Mouse (Mus musculus) midbrain, embryonic 15.5 days (tissue): ENCODE results near the gene Bex3. TPM values are rescaled to one million over a fixed set of nuclear protein-coding genes. Genes with fewer than 3 reads are reported as not detected.
A peak's percentile ranks its signal among the peaks of the same experiment; 100 is the strongest.
"Not testable (repeated sequence)": the region's sequence is repeated elsewhere in the genome, so short reads cannot be mapped to it uniquely, and the experiment has no call there.

Source experiments
- ATAC-seq: fragments of 200-750 bp; cut with Nextera tagmentation; replicated peaks from 2 replicates; pipeline ENCODE4 v1.8.0; 2017; ENCODE audit warnings: moderate TSS enrichment
- H3K27ac ChIP-seq: fragments of 300-500 bp; sonication (generic); 2 replicates; pipeline ENCODE4 v1.5.1; 2015; ENCODE audit warnings: mild to moderate bottlenecking, inconsistent platforms
- H3K27me3 ChIP-seq: fragments of 300-500 bp; sonication (generic); replicated peaks from 2 replicates; pipeline ENCODE4 v1.6.1; 2015; ENCODE audit warnings: inconsistent platforms
- H3K36me3 ChIP-seq: fragments of 300-500 bp; sonication (generic); replicated peaks from 2 replicates; pipeline ENCODE4 v1.6.1; 2015; ENCODE audit warnings: inconsistent platforms
- H3K4me1 ChIP-seq: fragments of 300-500 bp; sonication (generic); 2 replicates; pipeline ENCODE4 v1.6.1; 2015; ENCODE audit warnings: inconsistent platforms
- H3K4me2 ChIP-seq: fragments of 300-500 bp; sonication (generic); 2 replicates; pipeline ENCODE4 v1.6.1; 2015; ENCODE audit warnings: inconsistent platforms, mild to moderate bottlenecking, moderate library complexity
- H3K4me3 ChIP-seq: fragments of 300-500 bp; sonication (generic); 2 replicates; pipeline ENCODE4 v1.5.1; 2015; ENCODE audit warnings: mild to moderate bottlenecking, inconsistent platforms
- H3K9ac ChIP-seq: fragments of 300-500 bp; sonication (generic); 2 replicates; pipeline ENCODE4 v1.6.1; 2015; ENCODE audit warnings: mild to moderate bottlenecking, inconsistent platforms
- H3K9me3 ChIP-seq: fragments of 300-500 bp; sonication (generic); 2 replicates; pipeline ENCODE4 v1.6.1; 2016; ENCODE audit warnings: inconsistent platforms
- WGBS: fragments of 180-500 bp; shearing (Covaris S2); methylation state at CpG from one replicate; pipeline ENCODE4 v1.1.7; 2015; ENCODE audit warnings: mixed read lengths; 5-methylcytosine and 5-hydroxymethylcytosine counted together
- polyA plus RNA-seq: library from polyadenylated mRNA; unstranded; fragments of >200 nt; fragmentation: Nextera tagmentation; extraction: Ambion mirVana; gene quantifications from 2 replicates; pipeline ENCODE4 v1.2.1, GENCODE M21; 2015

The Bex3 gene
- polyA plus RNA-seq, 1 experiment from 2014 or later, result 659 TPM

DNA sequence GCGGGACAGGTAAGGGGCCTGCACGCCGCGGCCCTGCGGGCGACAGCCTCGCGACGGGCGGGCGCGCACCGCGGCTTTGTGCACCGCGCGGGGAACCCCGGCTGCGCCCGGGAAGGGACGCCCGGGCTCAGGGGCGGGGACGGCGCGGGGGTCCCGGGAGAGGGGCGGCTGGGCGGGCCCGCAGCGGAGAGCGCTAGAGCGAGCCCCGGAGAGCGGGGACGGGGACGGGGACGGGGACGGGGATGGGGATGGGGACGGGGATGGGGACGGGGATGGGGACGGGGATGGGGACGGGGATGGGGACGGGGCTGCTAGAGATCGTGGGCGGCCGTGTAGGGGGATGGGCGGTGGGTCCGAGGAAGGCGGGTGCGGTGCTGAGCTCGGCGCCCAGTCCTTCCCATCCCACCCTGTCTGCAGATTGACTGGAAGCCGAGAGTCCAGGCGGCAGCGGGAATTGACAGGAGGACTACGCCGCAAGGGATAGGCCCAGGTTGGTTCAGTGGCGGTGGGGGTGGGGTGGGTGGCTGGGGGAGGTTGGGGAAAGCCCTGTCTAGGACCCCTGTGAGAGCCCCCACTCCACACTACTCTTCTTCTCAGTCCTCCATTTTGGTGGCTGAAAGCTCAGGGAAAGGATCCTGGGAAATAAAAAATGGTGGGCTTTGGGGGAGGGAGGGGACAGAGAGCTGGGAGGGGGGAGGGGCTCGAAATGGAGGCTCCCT is 499 bp downstream of the Bex3 start:
- not testable (repeated sequence) for H3K9me3 ChIP-seq, H3K27me3 ChIP-seq, H3K36me3 ChIP-seq
- H3K4me3 ChIP-seq, result peak overlapping the region; percentile 47
- peak overlapping the region; percentile 76 for H3K27ac ChIP-seq
- peak overlapping the region; percentile 37; the same call in 1 of the 2 replicates for H3K9ac ChIP-seq
- WGBS, result 26% methylated on average over 14 of the region's 60 CpGs
- peak; percentile 72 for ATAC-seq
- H3K4me1 ChIP-seq, result peaks cover 13% of the 10 kb centered on the region
- peak overlapping the region; percentile 54 for H3K4me2 ChIP-seq

DNA sequence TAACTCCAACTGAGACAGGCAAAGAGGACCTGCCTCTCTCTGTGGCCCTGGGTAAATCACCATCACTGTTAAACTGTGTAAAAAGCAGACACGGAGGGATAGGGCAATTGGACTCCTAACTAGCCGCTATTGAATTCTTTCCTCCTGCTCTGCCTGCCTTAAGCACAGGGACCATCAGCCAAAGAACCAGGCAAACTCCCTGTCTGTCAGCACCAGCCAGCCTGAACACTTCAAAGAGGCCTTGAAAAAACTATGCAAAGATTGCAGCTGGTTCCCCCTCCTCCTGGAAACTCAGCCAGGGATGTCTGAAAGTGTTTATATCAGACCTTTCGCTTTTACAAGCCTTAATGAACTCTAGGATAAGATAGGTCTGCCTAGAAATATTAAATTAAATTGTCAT is 4.5 kb downstream of the Bex3 start:
- WGBS, result 26% methylated on average over 3 of the region's 3 CpGs
- no peaks in the 10 kb centered on the region for H3K36me3 ChIP-seq
- no peak overlapping the region for H3K4me2 ChIP-seq
- H3K27ac ChIP-seq, result 0 out of 2 replicates have a peak overlapping the region, but pooled peaks have one; percentile 34
- no peak overlapping the region for H3K4me3 ChIP-seq
- no peak for ATAC-seq
- H3K27me3 ChIP-seq, result 0 out of 2 replicates have a peak, but pooled peaks cover 4% of the 10 kb centered on the region
- H3K9me3 ChIP-seq, result no peaks in the 10 kb centered on the region
- H3K9ac ChIP-seq, result no peak overlapping the region
- peaks cover 13% of the 10 kb centered on the region for H3K4me1 ChIP-seq

DNA sequence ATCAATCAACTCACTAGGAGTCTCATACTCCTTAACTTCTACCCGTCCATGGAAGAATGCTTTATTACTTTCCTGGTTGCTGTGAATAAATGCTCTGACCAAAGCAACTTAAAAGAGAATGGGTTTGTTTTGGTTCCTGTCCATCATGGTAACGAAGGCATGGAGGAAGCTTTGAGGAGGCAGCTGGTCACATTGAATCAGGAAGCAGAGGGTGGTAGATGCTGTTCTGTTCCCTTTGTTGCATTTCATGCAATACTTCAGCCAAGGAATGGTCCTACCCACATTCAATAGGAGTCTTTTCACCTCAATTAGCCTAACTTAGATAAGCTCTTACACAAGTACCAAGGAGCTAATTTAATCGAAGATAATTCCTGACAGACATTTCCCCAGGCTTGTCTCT is 5.3 kb downstream of the Bex3 start:
- no peak overlapping the region for H3K27ac ChIP-seq
- H3K9me3 ChIP-seq, result no peaks in the 10 kb centered on the region
- 33% methylated on average over 3 of the region's 3 CpGs for WGBS
- no peak overlapping the region for H3K9ac ChIP-seq
- no peak overlapping the region for H3K4me3 ChIP-seq
- H3K4me2 ChIP-seq, result no peak overlapping the region
- peaks cover 13% of the 10 kb centered on the region for H3K4me1 ChIP-seq
- H3K27me3 ChIP-seq, result 0 out of 2 replicates have a peak, but pooled peaks cover 4% of the 10 kb centered on the region
- no peak for ATAC-seq
- no peaks in the 10 kb centered on the region for H3K36me3 ChIP-seq

DNA sequence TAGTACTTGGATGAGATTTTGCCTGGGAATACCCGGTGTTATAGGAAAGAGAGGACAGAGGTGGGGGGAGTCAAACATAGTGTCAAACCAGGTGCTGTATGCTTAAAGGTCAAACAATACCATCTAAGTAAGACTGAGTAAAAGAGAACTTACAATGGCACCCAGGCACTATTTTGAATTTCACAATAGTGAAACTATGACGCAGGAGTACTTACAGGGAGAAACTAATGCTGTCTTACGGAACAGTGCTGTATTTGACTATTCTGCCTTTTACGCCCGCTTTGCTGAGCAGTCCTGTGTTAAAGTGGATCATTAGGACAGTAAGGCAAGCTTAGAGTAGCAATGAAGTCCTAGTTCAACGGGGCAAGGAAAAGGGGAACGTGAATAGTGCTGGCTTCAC is 7.5 kb downstream of the Bex3 start:
- H3K4me2 ChIP-seq, result no peak overlapping the region
- no peaks in the 10 kb centered on the region for H3K36me3 ChIP-seq
- no peak overlapping the region for H3K27ac ChIP-seq
- no peak overlapping the region for H3K4me3 ChIP-seq
- no peaks in the 10 kb centered on the region; the same call in 1 of the 2 replicates for H3K4me1 ChIP-seq
- no peak for ATAC-seq
- H3K27me3 ChIP-seq, result 0 out of 2 replicates have a peak, but pooled peaks cover 4% of the 10 kb centered on the region
- H3K9me3 ChIP-seq, result no peaks in the 10 kb centered on the region
- no peak overlapping the region for H3K9ac ChIP-seq
- 84% methylated on average over 7 of the region's 7 CpGs for WGBS

DNA sequence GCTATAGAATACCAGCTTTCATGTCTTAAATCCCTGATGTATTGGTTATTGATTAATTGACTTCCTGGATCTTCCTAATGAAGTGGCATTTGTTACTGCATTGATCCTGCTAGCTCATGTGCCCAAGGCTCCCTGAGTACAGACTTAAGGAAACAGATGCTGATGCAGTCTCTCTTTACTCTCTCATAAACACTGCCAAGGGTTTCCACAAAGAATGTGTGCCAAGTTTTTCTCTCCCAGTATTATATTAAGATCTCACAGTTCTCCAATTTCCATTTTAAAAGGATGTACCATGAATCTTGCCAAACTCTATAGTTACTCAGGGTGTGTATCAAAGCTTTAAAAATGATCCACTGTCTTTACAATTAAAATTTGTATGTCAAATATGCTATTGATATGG is 8.3 kb downstream of the Bex3 start:
- ATAC-seq, result no peak
- Histone ChIP-seq H3K4me3 (no peak overlapping the region), H3K27me3 (0 out of 2 replicates have a peak, but pooled peaks cover 4% of the 10 kb centered on the region), H3K4me2 (no peak overlapping the region), H3K4me1 (no peaks in the 10 kb centered on the region), H3K9me3 (no peaks in the 10 kb centered on the region), H3K27ac (no peak overlapping the region), H3K9ac (no peak overlapping the region), H3K36me3 (no peaks in the 10 kb centered on the region)

DNA sequence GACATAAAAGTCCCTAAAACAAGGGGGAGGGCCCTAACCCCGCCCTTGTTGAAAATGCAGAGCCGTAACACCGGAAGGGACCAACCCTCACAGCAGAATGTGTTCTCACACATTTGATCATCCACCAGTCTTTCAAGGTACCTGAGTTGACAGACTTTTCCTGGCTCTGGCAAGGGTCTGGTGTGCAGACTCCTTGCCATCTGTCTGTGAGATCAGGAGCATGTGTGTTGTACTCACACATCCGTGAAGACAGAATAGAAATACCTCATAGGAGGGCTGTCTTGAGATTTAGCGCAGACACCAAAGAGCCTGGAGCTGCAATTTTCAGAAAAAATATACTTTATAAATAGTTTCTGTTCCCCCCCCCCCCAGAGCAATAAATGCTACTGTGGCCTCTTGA is 9.4 kb downstream of the Bex3 start:
- H3K4me1 ChIP-seq, result no peaks in the 10 kb centered on the region
- H3K27ac ChIP-seq, result no peak overlapping the region
- H3K9ac ChIP-seq, result no peak overlapping the region
- no peak overlapping the region for H3K4me2 ChIP-seq
- no peak overlapping the region for H3K4me3 ChIP-seq
- ATAC-seq, result no peak
- H3K27me3 ChIP-seq, result 0 out of 2 replicates have a peak, but pooled peaks cover 4% of the 10 kb centered on the region
- no peaks in the 10 kb centered on the region for H3K36me3 ChIP-seq
- WGBS, result 82% methylated on average over 5 of the region's 5 CpGs
- no peaks in the 10 kb centered on the region for H3K9me3 ChIP-seq

DNA sequence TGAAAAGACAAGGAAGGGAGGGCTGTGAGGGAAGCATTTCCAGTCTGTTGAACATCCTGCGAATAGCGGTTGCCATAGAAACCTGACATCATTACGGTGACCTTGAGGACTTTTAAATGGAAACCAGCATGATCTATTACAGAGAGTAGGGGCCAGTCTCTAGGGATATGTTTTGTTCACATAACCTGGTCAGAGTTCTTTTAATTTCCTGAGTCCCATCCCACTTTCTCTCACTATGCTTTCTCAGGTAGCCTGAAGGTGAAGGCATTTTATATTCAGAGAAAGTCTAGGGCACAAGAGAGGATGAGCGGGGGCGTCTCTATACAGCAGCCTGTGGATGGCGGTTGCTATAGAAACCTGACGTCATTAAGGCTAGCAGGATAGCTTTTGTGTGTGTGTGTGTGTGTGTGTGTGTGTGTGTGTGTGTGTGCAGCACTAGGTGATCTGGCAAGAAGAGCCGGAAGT is 20.8 kb downstream of the Bex3 start:
- WGBS, result 32% methylated on average over 8 of the region's 8 CpGs
- H3K9ac ChIP-seq, result no peak overlapping the region
- H3K4me3 ChIP-seq, result 0 out of 2 replicates have a peak overlapping the region, but pooled peaks have one; percentile 18
- no peaks in the 10 kb centered on the region for H3K27me3 ChIP-seq
- H3K9me3 ChIP-seq, result no peaks in the 10 kb centered on the region
- H3K4me2 ChIP-seq, result peak overlapping the region; percentile 37
- H3K4me1 ChIP-seq, result no peaks in the 10 kb centered on the region
- no peaks in the 10 kb centered on the region for H3K36me3 ChIP-seq
- peak overlapping the region; percentile 83 for H3K27ac ChIP-seq
- ATAC-seq, result peak; percentile 99

DNA sequence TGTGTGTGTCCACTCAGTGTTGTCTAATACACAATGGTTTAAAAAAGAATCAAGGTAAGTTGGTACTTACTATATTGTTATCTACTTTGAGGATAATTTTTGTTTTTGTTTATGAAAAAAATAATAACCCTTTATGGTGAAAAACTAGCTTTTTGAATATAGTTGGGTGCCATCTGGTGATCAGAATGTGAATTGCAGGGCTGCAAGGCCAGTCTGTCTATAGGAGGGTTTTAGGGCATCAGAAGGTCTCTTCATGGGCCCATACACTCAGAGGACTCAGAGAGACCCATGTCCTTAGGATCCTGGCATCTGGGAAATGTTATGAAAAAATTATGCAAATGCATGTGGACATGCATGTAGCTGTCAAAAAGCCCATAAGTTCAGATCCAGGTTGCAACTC is 34.2 kb downstream of the Bex3 start:
- H3K36me3 ChIP-seq, result no peaks in the 10 kb centered on the region
- H3K27ac ChIP-seq, result no peak overlapping the region
- H3K9me3 ChIP-seq, result no peaks in the 10 kb centered on the region
- no peak for ATAC-seq
- no peak overlapping the region for H3K4me2 ChIP-seq
- H3K4me3 ChIP-seq, result no peak overlapping the region
- no peaks in the 10 kb centered on the region for H3K27me3 ChIP-seq
- no peaks in the 10 kb centered on the region for H3K4me1 ChIP-seq
- no peak overlapping the region for H3K9ac ChIP-seq

DNA sequence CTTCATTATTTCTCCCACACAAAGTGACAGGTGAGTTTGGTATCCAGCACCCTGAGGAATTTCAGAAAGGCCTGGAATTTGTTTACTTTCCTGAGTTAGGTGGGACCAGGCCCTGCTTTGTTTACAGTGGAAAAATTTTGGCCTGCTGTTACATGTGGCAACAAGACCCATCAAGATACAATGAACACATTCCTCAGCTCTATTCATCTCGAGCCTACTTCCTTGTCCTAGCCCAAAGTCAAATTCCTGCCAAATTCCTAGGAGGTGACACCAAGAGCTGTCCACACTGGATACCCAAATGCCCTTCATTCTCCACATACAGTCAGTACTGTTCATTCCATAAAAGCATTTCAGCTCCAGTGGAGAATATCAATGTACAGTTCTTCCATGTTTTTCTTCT is 36.1 kb downstream of the Bex3 start:
- no peaks in the 10 kb centered on the region for H3K9me3 ChIP-seq
- 31% methylated on average over 1 of the region's 1 CpGs for WGBS
- no peaks in the 10 kb centered on the region for H3K36me3 ChIP-seq
- H3K9ac ChIP-seq, result no peak overlapping the region
- H3K4me1 ChIP-seq, result no peaks in the 10 kb centered on the region
- ATAC-seq, result no peak
- no peak overlapping the region for H3K4me2 ChIP-seq
- no peaks in the 10 kb centered on the region for H3K27me3 ChIP-seq
- H3K4me3 ChIP-seq, result no peak overlapping the region
- H3K27ac ChIP-seq, result no peak overlapping the region

DNA sequence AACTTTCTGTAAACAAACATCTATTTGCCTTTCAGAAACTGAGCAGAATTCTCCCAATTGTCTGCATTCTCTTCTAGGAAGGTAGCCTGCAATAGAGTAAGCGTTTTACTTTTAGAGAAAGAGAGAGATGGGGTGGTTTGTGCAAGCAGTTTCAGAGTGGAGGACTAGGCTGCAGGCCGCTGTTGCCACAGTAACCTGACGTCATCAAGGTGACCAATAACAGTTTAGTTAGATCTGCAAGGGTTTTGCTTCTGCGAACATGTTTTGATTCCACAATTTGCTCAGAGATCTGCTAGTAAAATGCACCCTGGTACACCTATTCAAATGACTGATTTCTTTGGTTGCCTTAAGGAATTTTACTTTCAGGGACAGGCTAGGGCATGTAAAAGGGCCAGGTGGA is 43.2 kb downstream of the Bex3 start:
- Histone ChIP-seq H3K27me3 (no peaks in the 10 kb centered on the region), H3K9ac (no peak overlapping the region), H3K9me3 (no peaks in the 10 kb centered on the region), H3K4me2 (peak overlapping the region; percentile 39), H3K27ac (peak overlapping the region; percentile 79), H3K4me1 (peaks cover 4% of the 10 kb centered on the region; the same call in 1 of the 2 replicates), H3K4me3 (no peak overlapping the region), H3K36me3 (no peaks in the 10 kb centered on the region)
- WGBS, result 38% methylated on average over 4 of the region's 4 CpGs
- ATAC-seq, result peak; percentile 94

DNA sequence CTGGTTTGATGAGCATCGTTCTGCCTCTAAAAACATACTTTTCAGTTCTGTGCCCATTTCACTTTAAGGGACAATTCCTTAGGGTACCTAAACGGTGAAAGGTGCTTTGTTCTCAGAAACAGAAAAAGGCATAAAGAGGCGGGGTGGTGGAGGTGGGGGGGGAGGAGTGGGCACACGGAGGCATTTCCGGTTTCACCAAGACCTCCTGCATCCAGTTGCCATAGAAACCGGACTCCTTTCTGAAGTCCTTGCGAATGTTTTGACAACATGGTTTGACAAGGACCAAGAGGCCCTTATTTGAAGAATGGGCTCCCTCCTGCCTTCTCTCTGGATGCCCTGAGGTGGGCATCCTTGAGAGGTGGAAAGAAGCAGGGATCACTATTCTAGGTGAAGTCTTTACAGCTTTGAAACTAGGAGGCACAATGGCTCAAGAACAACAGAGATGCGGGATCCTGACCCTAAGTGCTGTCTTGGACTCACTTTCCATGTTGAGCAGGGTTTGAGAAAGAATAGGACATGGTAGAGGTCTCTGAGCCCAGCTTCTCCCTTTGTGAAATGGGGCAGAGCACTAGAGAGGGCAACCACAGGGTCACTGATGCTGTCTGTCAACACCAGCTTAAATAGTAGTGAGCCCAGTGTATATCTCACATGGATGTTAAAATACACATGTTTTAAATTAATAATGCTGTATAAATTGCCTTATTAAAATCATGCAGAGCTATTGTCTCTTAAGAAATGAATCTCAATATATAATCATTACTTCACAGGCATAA is 43.9 kb downstream of the Bex3 start:
- Histone ChIP-seq H3K4me3 (no peak overlapping the region), H3K9ac (no peak overlapping the region)
- WGBS, result 33% methylated on average over 8 of the region's 8 CpGs

DNA sequence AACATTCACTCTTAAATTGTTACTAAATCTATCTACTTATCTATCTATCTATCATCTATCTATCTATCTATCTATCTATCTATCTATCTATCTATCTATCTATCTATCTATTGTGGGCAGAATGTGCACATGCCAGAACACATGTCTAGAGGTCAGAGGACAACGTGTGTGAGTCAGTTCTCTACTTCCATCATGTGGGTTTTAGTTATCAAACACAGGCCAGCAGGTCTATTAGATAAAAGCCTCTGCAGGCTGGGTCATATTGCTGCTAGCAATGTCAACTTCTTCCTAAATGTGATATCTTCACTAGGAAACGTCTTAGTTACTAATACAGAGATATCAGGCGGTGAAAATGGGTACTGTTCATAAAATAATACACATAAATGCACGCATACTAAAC is 49.9 kb downstream of the Bex3 start:
- Histone ChIP-seq H3K9me3 (no peaks in the 10 kb centered on the region), H3K4me3 (no peak overlapping the region), H3K4me2 (no peak overlapping the region), H3K36me3 (no peaks in the 10 kb centered on the region), H3K4me1 (no peaks in the 10 kb centered on the region), H3K9ac (no peak overlapping the region), H3K27ac (no peak overlapping the region), H3K27me3 (no peaks in the 10 kb centered on the region)
- ATAC-seq, result no peak
- WGBS, result 71% methylated on average over 4 of the region's 4 CpGs

More for the DNA sequence above, 43.9 kb downstream of the Bex3 start:
- Histone ChIP-seq H3K36me3 (no peaks in the 10 kb centered on the region), H3K27me3 (no peaks in the 10 kb centered on the region), H3K4me1 (peaks cover 4% of the 10 kb centered on the region; the same call in 1 of the 2 replicates), H3K27ac (peak overlapping the region; percentile 79), H3K4me2 (peak overlapping the region; percentile 39), H3K9me3 (no peaks in the 10 kb centered on the region)
- peak; percentile 82 for ATAC-seq
